Mouse (Mus musculus): ENCODE measurements around the gene Arhgef7.

The Arhgef7 gene

DNA sequence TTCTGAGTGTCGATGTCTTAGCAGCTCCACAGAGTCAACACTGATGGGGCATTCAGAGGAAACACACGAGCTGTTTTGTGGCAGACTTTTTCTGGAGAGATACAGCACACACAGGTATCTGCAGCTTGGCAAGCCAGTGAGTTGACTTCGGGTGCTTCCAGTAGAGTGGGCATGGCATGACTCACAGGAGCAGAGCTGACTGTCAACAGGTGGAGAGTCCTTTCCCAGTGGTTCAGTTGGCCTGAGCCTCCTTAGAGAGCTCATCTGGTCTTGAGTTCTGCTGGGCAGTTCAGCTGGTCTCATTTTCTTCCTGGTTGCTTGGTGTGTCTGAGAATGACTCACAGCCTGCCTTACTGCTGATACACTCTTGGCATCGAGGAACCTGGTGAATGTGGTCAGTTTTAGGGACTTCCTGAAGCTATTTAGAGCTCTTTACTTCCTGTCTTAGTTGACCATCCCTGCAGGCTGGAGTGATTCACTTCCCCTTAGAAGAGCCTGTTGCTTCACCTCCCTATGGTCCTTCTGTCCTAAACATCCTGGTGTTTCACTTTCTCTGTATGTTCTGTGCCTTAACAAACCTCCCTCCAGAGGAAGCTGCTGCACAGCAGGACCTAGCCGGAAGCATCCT lies 39.8 kb downstream of the Arhgef7 start:
- DNase-seq (ENCODE audit: low spot score): no peak

DNA sequence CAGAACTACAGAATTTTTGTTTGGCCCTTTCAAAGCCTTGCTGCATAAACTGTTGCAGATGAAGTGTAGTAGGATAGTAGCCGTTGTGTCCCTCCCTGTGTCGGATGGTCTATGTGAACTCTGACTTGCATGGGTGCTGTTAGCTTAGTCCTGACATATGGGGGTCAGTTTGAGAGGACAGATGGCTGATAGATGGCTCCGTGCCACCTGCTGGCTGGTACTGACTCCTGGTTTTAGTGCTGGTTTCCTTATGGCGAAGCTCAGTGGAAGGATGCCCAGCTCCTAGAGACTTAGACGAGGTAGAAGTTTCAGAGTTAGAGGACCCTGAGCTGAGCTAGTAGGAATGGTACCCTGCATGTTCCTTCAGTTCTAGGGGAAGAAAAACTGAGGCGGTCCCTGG lies 42.5 kb downstream of the Arhgef7 start:
- no peak for DNase-seq (ENCODE audit: low spot score)

DNA sequence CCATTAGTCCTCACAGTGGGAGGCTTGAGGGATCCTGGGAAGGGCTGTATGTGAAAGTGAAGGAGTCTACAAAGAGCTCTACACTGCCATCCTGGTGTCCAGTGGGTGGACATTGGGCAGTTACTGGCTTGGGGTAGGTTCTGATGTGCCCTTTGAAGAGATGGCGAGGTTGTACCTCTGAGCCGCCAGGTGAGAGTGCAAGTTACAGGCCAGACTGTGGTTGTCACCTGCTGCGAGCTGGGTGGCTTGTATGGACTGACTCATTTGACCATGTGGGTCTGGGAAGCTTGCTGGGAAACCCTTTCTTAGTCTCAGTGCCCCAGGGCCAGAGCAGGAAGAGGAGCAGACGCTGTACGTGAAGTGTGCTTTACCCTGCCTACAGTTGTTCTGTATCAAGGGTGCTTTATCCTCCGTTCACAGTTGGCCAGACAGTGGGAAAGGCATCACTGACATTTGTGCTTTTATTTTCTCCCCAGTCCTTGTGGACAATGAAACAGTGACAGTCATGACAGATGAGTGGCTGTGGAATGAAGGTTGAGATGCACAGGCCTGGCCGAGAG lies 43.1 kb downstream of the Arhgef7 start:
- peak; percentile 40 for DNase-seq (ENCODE audit: low spot score)

DNA sequence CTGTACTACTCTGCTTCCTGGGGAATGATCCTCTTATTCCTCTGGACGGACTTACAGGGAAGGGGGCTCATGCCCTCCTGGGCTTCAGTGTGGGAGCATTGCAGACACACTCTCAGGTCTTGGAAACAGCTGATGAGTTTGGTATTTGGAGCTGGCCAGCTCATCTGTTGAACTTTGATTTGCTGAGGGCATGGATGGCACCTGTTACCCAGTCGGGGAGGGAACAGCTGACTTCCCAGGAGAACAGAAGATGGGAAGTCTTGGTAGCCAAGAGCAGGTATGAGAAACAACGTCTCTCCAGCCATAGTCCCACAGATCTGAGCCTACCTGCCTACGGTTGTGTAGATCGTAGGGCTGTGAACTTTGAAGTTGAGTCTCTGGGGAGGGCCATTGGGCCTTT lies 44.1 kb downstream of the Arhgef7 start:
- DNase-seq (ENCODE audit: low spot score): no peak

DNA sequence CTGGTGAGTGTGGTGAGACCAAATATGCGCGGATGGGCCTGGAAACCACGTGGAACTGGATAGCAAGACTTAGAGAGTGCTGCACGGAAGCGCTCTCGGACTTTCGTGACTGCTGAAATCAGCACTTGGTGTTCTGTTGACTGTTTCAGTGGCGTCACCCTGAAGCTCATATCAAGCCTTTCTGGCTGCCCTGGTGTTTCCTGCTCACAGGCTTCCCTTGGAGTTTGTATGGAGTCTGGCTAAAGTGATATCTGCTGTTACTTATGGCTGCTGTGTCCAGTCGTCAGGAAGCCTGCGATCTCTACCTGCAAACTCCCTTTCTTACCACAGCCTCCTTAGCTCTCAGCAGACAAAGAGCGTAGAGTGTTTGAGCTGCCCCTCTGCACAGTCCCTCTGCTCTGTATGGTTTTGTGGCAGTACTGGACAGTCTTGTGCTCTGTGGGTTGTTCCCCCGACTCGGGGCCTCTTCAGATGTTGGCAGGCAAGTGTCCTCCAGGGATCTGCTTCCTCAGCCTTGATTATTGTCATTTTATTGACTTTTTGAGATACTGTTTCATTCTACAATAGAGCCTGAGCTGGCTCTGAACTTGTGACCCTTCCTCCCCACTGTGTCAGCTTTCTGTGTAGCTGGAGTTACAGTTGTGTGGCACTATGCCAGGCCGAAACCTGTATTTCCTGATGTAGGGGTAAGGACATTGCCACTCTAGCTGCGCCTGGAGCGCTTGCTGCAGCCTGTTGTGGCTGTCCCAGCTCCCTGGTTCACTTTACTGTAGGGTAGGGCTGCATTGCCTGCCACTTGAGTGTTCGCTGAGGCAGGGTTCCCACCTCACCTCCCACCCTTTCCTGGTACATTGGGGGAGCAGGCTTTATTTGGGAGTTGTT lies 46.9 kb downstream of the Arhgef7 start:
- no peak for DNase-seq (ENCODE audit: low spot score)

DNA sequence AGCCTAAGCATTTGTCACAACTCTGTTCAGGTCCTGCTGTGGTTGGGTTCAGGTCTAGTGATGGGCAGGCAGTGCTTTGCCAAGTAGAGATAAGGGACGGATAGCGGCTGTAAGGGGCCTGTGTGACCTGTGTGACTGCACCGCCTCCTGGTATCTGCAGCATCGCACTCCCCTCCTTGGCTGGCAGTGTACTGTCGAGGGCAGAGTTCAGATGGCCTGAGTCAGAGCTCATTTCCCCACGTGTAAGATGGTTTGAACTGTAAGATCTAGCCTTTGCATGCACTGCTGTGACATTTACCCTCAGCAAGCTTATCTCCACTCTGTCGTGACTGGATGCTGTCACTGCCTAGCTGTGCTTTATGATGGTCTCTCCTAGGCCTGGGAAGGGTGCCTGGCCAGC lies 48.4 kb downstream of the Arhgef7 start:
- DNase-seq (ENCODE audit: low spot score): no peak

DNA sequence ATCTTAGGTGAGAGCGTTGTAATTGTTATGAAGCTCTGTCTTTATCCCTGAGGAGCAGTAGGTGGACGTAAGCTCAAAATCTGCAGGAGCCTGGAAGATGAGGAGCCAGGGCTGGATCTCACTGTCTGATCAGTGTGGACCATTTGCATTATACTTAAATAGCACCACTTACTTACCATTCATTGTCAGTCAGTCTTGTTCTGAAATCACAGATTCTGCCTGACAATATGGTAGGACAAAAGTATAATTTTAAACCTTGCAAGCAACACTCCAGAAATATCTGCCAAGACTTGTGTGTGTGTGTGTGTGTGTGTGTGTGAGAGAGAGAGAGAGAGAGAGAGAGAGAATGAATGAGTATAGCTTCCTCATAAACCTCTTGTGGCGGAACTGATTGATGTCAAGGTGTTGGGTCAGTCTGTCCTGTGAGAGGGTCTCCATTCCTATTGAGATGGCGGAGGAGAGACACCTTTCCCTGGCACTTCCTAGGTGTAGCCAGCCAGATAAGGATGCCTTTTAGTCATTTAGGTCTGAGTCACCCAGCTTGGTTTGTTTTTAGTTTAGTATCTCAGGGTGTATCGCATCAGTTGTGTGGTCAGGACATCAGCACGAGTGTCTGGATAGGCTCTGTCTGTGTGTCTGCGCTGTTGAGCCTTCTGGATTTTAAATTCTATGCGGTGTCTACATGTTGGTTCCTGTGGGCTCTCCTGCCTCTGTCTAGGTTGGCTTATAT lies 49.1 kb downstream of the Arhgef7 start:
- no peak for DNase-seq (ENCODE audit: low spot score)

DNA sequence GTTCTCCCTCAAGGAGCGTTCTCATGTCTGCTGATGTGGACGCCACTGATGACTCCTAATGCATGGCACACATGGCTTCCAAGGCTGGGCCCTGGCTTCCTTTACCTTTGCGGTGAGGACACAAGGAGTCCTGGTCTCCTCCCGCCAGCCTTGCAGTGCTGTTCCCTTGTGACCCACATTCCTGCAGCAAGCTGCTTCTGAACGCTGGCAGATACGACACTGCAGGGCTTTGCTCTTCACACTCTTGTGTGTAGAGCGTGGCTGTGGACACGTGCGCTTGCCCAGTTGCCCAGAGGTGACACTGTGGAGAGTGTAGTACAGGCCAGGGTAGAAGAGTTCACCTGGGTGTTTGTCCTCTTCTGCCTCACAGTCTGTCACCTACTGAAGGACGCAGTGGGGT lies 49.7 kb downstream of the Arhgef7 start:
- DNase-seq (ENCODE audit: low spot score): no peak

DNA sequence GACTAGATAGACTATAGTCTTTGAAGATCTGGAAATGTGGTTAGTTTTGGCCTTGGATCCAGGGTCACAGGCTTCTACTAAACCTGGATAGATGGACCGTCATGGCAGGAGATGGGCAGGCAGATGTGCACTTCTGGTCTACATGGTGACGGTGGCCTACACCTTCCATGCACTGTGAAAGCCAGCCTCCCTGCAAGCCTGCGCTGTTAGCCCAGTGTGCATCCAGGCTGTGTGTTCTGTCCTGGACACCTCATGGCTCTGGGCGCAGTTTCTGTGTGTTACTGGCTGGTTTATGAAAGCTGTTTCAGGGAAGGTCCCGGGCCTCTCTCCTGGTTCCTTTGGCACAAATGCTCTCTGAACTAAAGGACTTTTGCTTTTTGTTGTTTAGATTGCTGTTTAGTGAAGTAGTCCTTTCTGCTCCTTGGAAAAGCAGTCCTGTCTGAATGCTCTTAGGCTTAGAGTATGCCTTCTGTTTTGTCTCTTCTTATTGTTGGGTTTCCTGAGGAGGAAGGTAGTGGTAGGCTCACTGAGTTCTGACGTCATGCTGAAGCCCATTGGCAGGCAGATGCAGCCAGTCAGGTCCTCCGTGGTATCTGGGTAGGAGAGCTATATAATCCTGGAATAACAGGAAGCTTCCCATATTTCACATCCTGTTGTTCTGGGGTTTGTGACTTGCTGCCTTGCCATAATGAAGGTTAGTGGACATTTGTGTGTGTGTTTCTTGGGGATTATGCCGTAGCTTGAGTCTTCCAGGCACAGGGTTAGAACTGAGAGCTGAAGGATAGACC lies 51.3 kb downstream of the Arhgef7 start:
- DNase-seq (ENCODE audit: low spot score): peak; percentile 25

DNA sequence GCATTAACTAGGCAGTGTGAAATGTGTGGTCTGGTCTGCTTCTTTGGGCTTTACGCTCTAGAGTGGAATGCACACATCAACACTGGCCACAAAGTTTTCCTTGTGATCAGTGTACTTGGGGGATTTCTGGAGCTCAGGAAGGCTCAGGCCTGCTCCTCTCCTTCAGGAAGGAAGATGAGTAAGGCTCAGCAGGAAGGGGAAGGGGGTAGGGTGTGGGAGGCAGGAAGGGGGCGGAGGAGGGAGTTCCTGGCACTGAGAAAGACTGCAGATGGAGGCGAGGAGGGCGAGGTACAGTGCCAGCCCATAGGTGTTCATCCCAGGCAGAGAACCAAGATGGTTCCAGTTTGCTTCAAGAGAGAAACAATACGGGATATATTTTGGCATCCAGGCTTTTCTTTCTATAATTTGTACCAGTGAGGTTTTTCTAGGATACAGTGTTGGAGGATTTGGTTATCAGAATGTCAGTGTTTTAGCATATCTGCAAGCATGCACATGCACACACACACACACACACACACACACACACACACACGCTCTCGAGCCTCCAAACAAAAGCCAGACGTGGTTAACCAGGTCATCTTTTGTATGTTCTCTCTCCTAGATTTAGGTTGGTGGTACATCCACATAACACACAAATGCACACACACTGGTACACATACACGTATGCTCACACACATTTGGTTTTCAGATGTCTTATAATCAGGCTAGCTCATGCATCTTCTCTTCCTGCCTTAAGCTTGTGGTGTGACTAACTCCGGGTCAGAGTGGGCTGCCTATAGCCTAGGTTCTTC lies 52.5 kb downstream of the Arhgef7 start:
- DNase-seq (ENCODE audit: low spot score): no peak

DNA sequence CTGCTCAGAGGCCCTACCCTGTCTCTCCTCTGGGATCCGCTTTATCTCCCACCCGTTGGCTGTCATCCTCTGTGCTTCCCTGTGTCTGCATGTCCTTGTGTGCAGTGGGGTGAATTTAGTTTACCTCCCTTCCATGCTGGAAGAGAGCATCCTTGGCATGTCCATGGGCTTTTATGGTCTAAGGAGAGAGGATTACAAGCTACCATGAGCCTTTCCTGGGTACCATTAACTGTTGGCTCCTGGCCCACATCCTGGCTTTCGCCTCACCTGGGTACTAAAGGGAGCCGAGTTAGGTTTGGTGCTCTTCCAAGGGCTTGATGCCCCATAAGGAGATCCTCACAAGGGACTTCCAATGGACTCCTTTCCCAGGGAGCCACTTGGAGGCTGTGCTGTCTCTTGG lies 53.1 kb downstream of the Arhgef7 start:
- DNase-seq (ENCODE audit: low spot score): no peak

DNA sequence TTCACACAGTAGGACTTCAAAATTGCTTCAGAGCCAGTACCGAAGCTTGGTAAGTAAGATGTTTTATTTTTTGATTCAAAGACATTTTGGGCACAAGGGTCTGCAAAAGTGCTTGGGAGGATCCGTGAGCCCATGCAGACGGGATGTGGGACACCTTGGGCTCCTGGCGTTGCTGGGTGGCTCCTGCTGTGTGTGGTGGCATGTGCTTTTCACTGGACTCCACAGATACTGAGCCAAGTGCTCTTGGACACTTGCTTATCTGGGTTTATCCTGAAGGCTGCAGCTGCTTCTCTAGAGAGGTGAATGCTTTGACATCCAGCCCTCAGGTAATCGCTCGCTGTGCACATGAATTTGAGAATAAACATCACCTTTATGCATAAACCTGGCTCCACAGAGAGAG lies 55.1 kb downstream of the Arhgef7 start:
- no peak for DNase-seq (ENCODE audit: low spot score)

DNA sequence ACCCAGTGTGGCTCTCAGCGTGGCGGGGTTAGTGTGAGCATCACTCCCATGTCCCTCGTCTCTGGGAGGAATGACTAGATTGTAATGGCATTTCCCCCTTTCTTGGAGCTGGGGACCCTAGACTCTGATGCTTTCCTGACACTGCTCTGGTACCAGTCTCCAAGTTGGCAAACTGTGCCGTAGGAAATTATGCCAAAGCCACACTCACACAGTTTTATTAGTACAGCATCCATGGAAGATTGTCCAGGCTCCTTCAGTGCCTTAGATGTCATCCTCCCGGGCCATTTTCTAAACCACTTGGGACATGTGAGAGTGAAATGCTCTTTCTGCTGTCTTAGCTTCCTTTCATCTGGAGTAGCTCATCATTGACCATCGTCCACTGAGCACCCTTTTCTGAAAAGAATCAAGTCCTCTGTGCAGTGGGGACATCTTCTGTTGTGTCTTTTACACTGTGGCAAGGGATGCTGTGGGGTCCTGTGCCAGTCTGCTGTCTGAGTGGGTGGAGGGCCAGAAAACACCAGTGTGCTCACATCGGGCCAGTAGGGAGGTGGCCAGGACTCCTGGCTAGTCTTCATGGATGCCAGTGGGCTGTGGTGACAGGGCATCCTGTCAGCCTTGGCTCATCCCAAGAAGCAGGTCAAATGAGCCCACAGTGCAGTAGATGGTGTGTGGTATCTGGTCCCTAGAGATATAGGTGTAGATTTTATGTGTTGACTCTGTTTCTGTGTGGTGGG lies 56.5 kb downstream of the Arhgef7 start:
- no peak for DNase-seq (ENCODE audit: low spot score)

DNA sequence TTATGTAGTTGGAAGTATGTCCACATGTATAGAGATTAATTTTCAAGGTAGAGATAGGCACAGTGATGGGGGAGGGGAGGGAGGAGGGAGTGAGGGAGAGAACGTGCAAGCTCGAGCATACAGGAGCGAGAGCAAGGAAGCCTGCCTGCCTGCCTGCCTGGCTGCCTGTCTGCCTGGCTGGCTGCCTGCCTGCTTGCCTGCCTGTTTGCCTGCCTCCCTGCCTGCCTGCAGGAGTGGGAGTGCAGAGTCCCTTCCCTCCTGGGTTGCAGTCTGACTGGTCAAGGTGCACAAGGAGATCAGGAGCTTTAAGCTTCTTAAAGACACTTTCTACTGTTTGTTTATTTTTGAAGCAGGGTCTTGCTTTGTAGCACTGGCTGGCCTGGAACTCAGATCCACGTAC lies 57.6 kb downstream of the Arhgef7 start:
- no peak for DNase-seq (ENCODE audit: low spot score)

DNA sequence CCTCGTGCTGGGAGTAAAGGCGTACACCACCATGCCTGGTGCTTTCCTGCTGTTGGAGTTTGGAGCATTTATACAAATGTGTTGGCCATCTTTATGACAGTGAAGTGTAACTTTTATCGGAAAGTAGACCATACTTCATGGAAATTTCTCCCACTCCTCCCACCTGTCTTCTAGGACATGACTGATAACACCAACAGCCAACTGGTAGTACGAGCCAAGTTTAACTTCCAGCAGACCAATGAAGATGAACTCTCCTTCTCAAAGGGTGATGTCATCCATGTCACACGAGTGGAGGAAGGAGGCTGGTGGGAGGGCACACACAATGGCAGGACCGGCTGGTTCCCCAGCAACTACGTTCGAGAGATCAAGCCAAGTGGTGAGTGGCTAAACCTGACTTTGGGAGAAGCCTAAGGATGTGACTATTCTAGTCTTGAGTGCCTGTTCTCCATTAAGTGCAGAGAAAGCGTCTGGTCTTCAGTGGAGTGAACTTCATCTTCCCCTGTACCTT lies 58.1 kb downstream of the Arhgef7 start:
- DNase-seq (ENCODE audit: low spot score): no peak

DNA sequence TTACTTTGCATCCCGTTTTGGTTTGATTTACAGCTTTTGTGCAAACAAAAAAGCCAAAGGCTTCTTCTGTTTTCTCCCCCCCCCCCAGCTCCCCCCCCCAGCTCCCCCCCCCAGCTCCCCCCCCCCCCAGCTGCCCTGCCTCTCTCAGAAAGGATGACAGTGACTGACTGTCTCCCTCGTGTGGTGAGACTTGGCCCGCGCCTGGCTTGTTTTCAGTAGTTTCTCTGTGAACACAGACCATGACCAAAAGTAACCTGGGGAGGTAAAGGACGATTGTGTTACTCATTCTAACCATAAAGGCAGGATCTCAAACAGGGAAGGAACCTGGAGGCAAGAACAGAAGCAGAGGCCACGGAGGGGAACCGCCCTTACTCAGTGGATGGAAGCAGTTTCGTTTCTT lies 60.7 kb downstream of the Arhgef7 start:
- DNase-seq (ENCODE audit: low spot score): no peak

DNA sequence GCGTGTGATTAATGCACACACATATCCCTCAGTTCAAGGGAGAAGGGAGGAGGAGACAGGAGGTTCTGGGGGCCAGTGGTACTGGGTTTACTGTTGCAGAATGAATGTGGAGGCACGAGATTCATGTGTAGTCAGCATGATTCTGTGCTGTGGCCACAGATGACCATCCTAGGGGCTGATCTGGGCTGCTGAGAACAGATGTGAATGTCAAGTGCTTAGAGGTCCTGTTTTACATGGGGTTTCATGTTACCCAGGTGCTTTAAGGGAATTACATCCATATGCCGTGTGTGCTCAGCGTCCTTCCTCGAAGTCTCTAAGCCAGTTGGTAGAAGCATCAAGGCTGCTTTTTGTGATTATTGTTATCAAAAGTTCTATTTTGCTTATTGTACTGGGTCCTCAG lies 61.6 kb downstream of the Arhgef7 start:
- no peak for DNase-seq (ENCODE audit: low spot score)

DNA sequence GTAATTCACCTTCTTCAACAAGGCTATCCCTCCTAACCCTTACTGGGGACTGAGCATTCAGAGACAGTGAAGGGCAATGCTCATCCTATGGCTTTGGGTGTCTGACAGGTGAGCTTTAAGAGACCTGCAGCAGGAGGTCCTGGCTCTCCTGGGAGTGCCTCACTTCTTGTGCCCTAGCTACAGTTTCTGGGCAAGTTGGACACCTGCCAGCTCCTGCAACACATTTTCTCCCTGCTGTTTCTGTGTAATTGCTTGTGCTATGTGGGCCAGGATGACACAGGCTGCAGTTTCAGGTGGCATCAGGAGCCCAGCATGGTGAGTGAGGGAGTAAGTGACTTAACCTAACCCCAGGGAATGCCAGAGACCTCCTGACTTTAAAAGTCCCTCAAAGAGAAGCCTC lies 67.4 kb downstream of the Arhgef7 start:
- DNase-seq (ENCODE audit: low spot score): no peak

DNA sequence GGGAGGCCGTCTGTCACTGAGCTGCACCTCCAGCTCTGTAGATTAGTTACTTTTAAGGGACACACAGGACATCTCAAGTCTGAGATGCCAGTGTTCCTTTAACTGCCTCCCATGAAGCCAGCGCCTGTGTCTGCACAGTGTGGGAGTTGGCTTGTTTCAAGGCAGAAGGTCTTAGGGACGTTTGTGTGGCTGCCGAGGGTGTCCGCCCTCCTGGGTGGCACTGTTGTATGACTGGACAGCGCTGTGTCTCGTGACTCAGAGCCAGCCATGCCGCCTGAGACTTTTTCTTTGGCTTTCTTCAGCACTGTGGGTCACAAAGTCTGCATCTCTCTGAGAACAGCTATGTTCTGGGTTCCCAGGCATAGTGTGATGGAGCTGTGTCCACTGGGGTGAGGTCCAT lies 69.6 kb downstream of the Arhgef7 start:
- DNase-seq (ENCODE audit: low spot score): no peak
